Mouse (Mus musculus) right cerebral cortex, postnatal 14 days (tissue): ENCODE results near the gene Ntrk3.
A peak's percentile ranks its signal among the peaks of the same experiment; 100 is the strongest.

ENCODE experiments used
- DNase-seq: peaks from one replicate; pipeline ENCODE4 v3.0.0; 2022

The Ntrk3 gene

GRCm38 (mm10) chr7:78305770-78306169 lies 432.0 kb downstream of the Ntrk3 start:
- DNase-seq: no peak

GRCm38 (mm10) chr7:78305029-78305428 lies 432.8 kb downstream of the Ntrk3 start:
- no peak for DNase-seq

GRCm38 (mm10) chr7:78297290-78297689 lies 440.5 kb downstream of the Ntrk3 start:
- DNase-seq: peak; percentile 14

- DNase-seq: no peak
Observed at GRCm38 (mm10) chr7:78294322-78294721, 443.5 kb downstream of the Ntrk3 start.

- no peak for DNase-seq
Observed at GRCm38 (mm10) chr7:78290186-78290585, 447.6 kb downstream of the Ntrk3 start.

GRCm38 (mm10) chr7:78286516-78287238 lies 451.1 kb downstream of the Ntrk3 start:
- no peak for DNase-seq

GRCm38 (mm10) chr7:78269506-78270250 lies 468.1 kb downstream of the Ntrk3 start:
- no peak for DNase-seq

GRCm38 (mm10) chr7:78267461-78268007 lies 470.3 kb downstream of the Ntrk3 start:
- DNase-seq: peak; percentile 24

- DNase-seq: no peak
Observed at GRCm38 (mm10) chr7:78264432-78265002, 473.3 kb downstream of the Ntrk3 start.

- no peak for DNase-seq
Observed at GRCm38 (mm10) chr7:78261420-78262125, 476.2 kb downstream of the Ntrk3 start.

GRCm38 (mm10) chr7:78258151-78258550 lies 479.7 kb downstream of the Ntrk3 start:
- no peak for DNase-seq

GRCm38 (mm10) chr7:78253777-78254385 lies 483.9 kb downstream of the Ntrk3 start:
- no peak for DNase-seq

- DNase-seq: no peak
Observed at GRCm38 (mm10) chr7:78248119-78248642, 489.6 kb downstream of the Ntrk3 start.

GRCm38 (mm10) chr7:78239012-78239411 lies 498.8 kb downstream of the Ntrk3 start:
- no peak for DNase-seq

GRCm38 (mm10) chr7:78221668-78222067 lies 516.1 kb downstream of the Ntrk3 start:
- DNase-seq: no peak

GRCm38 (mm10) chr7:78220949-78221348 lies 516.9 kb downstream of the Ntrk3 start:
- no peak for DNase-seq

- peak; percentile 55 for DNase-seq
Observed at GRCm38 (mm10) chr7:78190931-78191653, 546.7 kb downstream of the Ntrk3 start.

GRCm38 (mm10) chr7:78185578-78185977 lies 552.2 kb downstream of the Ntrk3 start:
- no peak for DNase-seq

GRCm38 (mm10) chr7:78183396-78183795 lies 554.4 kb downstream of the Ntrk3 start:
- DNase-seq: no peak

- DNase-seq: no peak
Observed at GRCm38 (mm10) chr7:78179996-78180665, 557.7 kb downstream of the Ntrk3 start.
